Mouse (Mus musculus): ENCODE measurements around the gene Cnppd1.

- TF ChIP-seq POLR2A (IDR thresholded peaks at IDR 0.05; ENCODE audit: control insufficient read depth, low read depth, low read length) (no peak), CTCF (IDR thresholded peaks at IDR 0.05; ENCODE audit: control insufficient read depth, insufficient read depth, insufficient replicate concordance, low read depth, low read length) (no peak)
Measured at GRCm38 (mm10) chr1:75136293-75136692, 6.2 kb downstream of the Cnppd1 start.
